Mouse (Mus musculus) hindbrain, embryonic 16.5 days (tissue): ENCODE data around the gene Abhd17b. TPM values are rescaled to one million over a fixed set of nuclear protein-coding genes. Genes with fewer than 3 reads are reported as not detected.

Experiments
- ATAC-seq: fragments of 200-750 bp; cut with Nextera tagmentation; 2 replicates; pipeline ENCODE4 v1.8.0; 2017; ENCODE audit warnings: moderate TSS enrichment, moderate library complexity
- H3K27ac ChIP-seq: fragments of 300-500 bp; sonication (generic); 2 replicates; pipeline ENCODE4 v1.5.1; 2014; ENCODE audit warnings: low read depth, mild to moderate bottlenecking, control low read depth, low read length, moderate library complexity
- H3K27me3 ChIP-seq: fragments of 300-500 bp; sonication (generic); replicated peaks from 2 replicates; pipeline ENCODE4 v1.6.1; 2014; ENCODE audit warnings: low read length; ENCODE audit not compliant: control insufficient read depth, insufficient read depth
- H3K36me3 ChIP-seq: fragments of 300-500 bp; sonication (generic); 2 replicates; pipeline ENCODE4 v1.6.1; 2014; ENCODE audit warnings: mild to moderate bottlenecking, low read length, moderate library complexity, mixed read lengths; ENCODE audit not compliant: control insufficient read depth, insufficient read depth
- H3K4me1 ChIP-seq: fragments of 300-500 bp; sonication (generic); 2 replicates; pipeline ENCODE4 v1.6.1; 2014; ENCODE audit warnings: low read depth, low read length; ENCODE audit not compliant: control insufficient read depth, insufficient read depth
- H3K4me2 ChIP-seq: fragments of 300-500 bp; sonication (generic); 2 replicates; pipeline ENCODE4 v1.6.1; 2014; ENCODE audit warnings: mild to moderate bottlenecking, low read length, control low read depth, moderate library complexity
- H3K4me3 ChIP-seq: fragments of 300-500 bp; sonication (generic); 2 replicates; pipeline ENCODE4 v1.5.1; 2014; ENCODE audit warnings: mild to moderate bottlenecking, low read length, control low read depth, moderate library complexity
- H3K9ac ChIP-seq: fragments of 300-500 bp; sonication (generic); 2 replicates; pipeline ENCODE4 v1.6.1; 2014; ENCODE audit warnings: low read depth, mild to moderate bottlenecking, control low read depth, low read length, moderate library complexity
- H3K9me3 ChIP-seq: fragments of 300-500 bp; sonication (generic); 2 replicates; pipeline ENCODE4 v1.6.1; 2014; ENCODE audit warnings: mild to moderate bottlenecking, low read length, moderate library complexity; ENCODE audit not compliant: control insufficient read depth
- WGBS: fragments of 180-500 bp; shearing (Covaris S2); extraction: QIAGEN DNeasy Blood & Tissue Kit; methylation state at CpG from one replicate; pipeline ENCODE4 v1.1.7; 2014; 5-methylcytosine and 5-hydroxymethylcytosine counted together
- polyA plus RNA-seq: library from polyadenylated mRNA; unstranded; fragments of >200 nt; fragmentation: Nextera tagmentation; extraction: Ambion mirVana; gene quantifications from 2 replicates; pipeline ENCODE4 v1.2.1, GENCODE M21; 2015

Abhd17b gene
- 27.6 and 38.4 TPM in 2 replicates for polyA plus RNA-seq

GRCm38 (mm10) chr19:21653172-21653981 is at the start of gene Abhd17b:
Gene Abhd17b, plus strand, starts transcription at chr19:21653185.
- peak within 1 kb of the TSS; percentile 96 for H3K9ac ChIP-seq
- peaks cover 21% of the 10 kb centered on the region for H3K4me1 ChIP-seq
- H3K36me3 ChIP-seq: no peaks in the 10 kb centered on the region
- H3K4me2 ChIP-seq: peak within 1 kb of the TSS; percentile 67
- H3K9me3 ChIP-seq: no peaks in the 10 kb centered on the region
- peak; percentile 48 for ATAC-seq
- no peaks in the 10 kb centered on the region for H3K27me3 ChIP-seq
- peak within 1 kb of the TSS; percentile 99 for H3K27ac ChIP-seq
- under 1% methylated on average over 79 of the region's 105 CpGs for WGBS
- peak within 1 kb of the TSS; percentile 97 for H3K4me3 ChIP-seq

- H3K9me3 ChIP-seq: no peaks in the 10 kb centered on the region
- H3K27me3 ChIP-seq: no peaks in the 10 kb centered on the region
- H3K27ac ChIP-seq: no peak overlapping the region
- H3K9ac ChIP-seq: no peak overlapping the region
- ATAC-seq: no peak
- no peak overlapping the region for H3K4me3 ChIP-seq
- no peak overlapping the region for H3K4me2 ChIP-seq
- no peaks in the 10 kb centered on the region for H3K4me1 ChIP-seq
- H3K36me3 ChIP-seq: no peaks in the 10 kb centered on the region
- WGBS: 64% methylated on average over 3 of the region's 3 CpGs
Measured at GRCm38 (mm10) chr19:21603836-21604235, 49.1 kb upstream of the Abhd17b start.

GRCm38 (mm10) chr19:21605294-21605693 is 47.7 kb upstream of the Abhd17b start:
- Histone ChIP-seq H3K4me2 (no peak overlapping the region), H3K27me3 (no peaks in the 10 kb centered on the region), H3K4me3 (no peak overlapping the region), H3K4me1 (no peaks in the 10 kb centered on the region), H3K9me3 (no peaks in the 10 kb centered on the region), H3K27ac (no peak overlapping the region), H3K9ac (no peak overlapping the region), H3K36me3 (no peaks in the 10 kb centered on the region)
- no peak for ATAC-seq
- WGBS: 94% methylated on average over 3 of the region's 3 CpGs

DNA sequence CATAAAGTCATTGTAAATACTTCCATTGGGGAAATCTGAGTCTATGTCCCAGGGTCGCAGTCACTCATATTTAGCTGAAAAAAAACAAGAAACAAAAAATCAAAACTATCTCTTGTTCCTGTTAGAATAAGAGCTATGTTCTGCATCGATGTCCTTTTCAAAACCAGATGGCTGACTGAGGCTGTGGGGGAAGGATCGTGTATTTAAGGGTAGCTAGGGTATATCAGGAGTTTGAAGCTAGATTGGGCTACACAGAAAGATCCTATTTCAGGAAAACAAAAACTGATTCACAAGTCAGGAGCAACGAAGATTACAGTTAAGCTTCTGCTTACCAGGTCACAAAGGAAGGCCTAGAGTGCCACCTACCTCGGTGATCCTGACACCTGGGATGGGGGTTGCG is 42.7 kb upstream of the Abhd17b start:
- Histone ChIP-seq H3K27me3 (no peaks in the 10 kb centered on the region), H3K36me3 (no peaks in the 10 kb centered on the region), H3K4me3 (no peak overlapping the region), H3K9me3 (no peaks in the 10 kb centered on the region), H3K9ac (no peak overlapping the region), H3K27ac (no peak overlapping the region), H3K4me1 (no peaks in the 10 kb centered on the region), H3K4me2 (no peak overlapping the region)
- WGBS: 81% methylated on average over 6 of the region's 6 CpGs
- ATAC-seq: no peak

GRCm38 (mm10) chr19:21611297-21611696 is 41.7 kb upstream of the Abhd17b start:
- ATAC-seq: no peak
- Histone ChIP-seq H3K4me1 (no peaks in the 10 kb centered on the region), H3K36me3 (no peaks in the 10 kb centered on the region), H3K9ac (no peak overlapping the region), H3K27me3 (no peaks in the 10 kb centered on the region), H3K4me3 (no peak overlapping the region), H3K4me2 (no peak overlapping the region), H3K27ac (no peak overlapping the region), H3K9me3 (no peaks in the 10 kb centered on the region)
- WGBS: 59% methylated on average over 6 of the region's 6 CpGs

GRCm38 (mm10) chr19:21611725-21612575 is 41.0 kb upstream of the Abhd17b start:
- Histone ChIP-seq H3K36me3 (no peaks in the 10 kb centered on the region), H3K9me3 (no peaks in the 10 kb centered on the region), H3K27me3 (no peaks in the 10 kb centered on the region), H3K4me2 (no peak overlapping the region), H3K9ac (no peak overlapping the region), H3K27ac (no peak overlapping the region), H3K4me3 (no peak overlapping the region), H3K4me1 (no peaks in the 10 kb centered on the region)
- ATAC-seq: no peak
- WGBS: 81% methylated on average over 9 of the region's 9 CpGs

- Histone ChIP-seq H3K27me3 (no peaks in the 10 kb centered on the region), H3K4me1 (no peaks in the 10 kb centered on the region), H3K9me3 (no peaks in the 10 kb centered on the region), H3K4me3 (no peak overlapping the region), H3K9ac (no peak overlapping the region), H3K36me3 (no peaks in the 10 kb centered on the region), H3K27ac (no peak overlapping the region), H3K4me2 (no peak overlapping the region)
- ATAC-seq: no peak
- WGBS: 86% methylated on average over 3 of the region's 3 CpGs
Measured at GRCm38 (mm10) chr19:21615801-21616200, 37.2 kb upstream of the Abhd17b start.

DNA sequence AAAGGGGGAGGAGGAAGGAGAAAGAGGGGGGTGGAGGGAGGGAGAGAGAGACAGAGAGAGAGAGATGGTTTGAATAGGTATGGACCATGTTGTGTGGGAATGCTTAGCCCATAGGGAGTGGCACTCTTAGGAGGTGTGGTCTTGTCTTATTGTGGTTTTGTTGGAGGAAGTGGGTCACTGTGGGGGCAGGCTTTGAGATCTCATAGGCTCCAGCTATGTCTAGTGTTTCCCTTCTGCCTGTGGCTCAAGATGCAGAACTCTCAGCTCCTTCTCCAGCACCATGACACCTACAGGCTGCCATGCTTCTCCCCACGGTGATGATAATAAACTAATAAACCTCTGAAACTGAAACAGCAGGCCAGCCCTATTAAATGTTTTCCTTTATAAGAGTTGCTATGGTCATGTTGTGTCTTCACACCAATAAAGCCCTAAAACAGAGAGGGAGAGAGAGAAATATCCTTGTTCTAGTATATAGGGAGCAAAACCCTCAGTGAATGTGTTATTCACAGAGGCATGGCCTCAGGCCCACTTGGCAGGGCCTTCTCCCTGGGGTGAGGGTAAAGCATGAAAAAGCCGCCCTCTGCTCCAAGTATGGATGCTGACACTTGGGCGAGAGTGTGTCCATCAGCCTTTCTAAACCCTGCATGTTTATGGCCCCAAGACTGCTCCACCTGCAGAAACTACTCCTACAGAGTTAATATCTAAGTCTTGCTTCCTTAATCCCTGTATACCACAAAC is 29.4 kb upstream of the Abhd17b start:
- H3K4me3 ChIP-seq: no peak overlapping the region
- WGBS: 63% methylated on average over 3 of the region's 3 CpGs
- no peak; the same call in 1 of the 2 replicates for ATAC-seq

DNA sequence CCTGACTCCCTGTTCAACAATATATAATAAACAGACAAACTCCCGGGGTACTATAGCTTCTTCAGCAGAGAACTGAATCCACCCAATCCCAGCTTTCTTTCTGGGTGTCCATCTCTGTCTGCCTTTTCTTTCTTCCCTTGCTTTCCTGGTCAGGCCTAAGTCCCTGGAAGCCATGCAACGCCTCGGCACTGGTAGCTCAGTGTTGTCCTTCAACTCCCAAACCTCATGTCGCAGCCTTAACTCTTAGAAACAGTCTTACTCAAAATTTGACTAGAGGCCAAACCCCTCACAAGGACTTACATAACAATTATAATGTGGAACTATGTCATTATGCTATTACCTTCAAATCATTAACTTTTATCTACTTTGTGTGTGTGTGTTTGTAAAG is 28.8 kb upstream of the Abhd17b start:
- Histone ChIP-seq H3K4me1 (no peaks in the 10 kb centered on the region), H3K4me3 (no peak overlapping the region), H3K36me3 (no peaks in the 10 kb centered on the region), H3K9ac (no peak overlapping the region), H3K4me2 (no peak overlapping the region), H3K9me3 (no peaks in the 10 kb centered on the region), H3K27me3 (no peaks in the 10 kb centered on the region), H3K27ac (no peak overlapping the region)
- no peak for ATAC-seq
- 96% methylated on average over 4 of the region's 4 CpGs for WGBS

More for the DNA sequence above, 29.4 kb upstream of the Abhd17b start:
- H3K27me3 ChIP-seq: no peaks in the 10 kb centered on the region
- H3K9ac ChIP-seq: no peak overlapping the region
- no peaks in the 10 kb centered on the region for H3K9me3 ChIP-seq
- no peaks in the 10 kb centered on the region for H3K4me1 ChIP-seq
- H3K36me3 ChIP-seq: no peaks in the 10 kb centered on the region
- H3K4me2 ChIP-seq: no peak overlapping the region
- no peak overlapping the region for H3K27ac ChIP-seq
